Mouse (Mus musculus) bone marrow, adult 2 months (tissue): ENCODE data around the gene Vstm4.

Experiments used
- CTCF ChIP-seq: fragments of 200-500 bp; IDR thresholded peaks from 2 replicates; pipeline ENCODE4 v1.5.1; 2011; ENCODE audit warnings: low read length, control low read depth; ENCODE audit not compliant: control insufficient read depth, insufficient read depth
- POLR2A ChIP-seq: fragments of 200-500 bp; IDR thresholded peaks from 2 replicates; pipeline ENCODE4 v1.6.1; 2011; ENCODE audit warnings: low read depth, mild to moderate bottlenecking, control low read depth, low read length, borderline replicate concordance; ENCODE audit not compliant: control insufficient read depth

- no peak for TF ChIP-seq CTCF
- no peak for TF ChIP-seq POLR2A
These were observed 14.5 kb upstream of the Vstm4 start for GRCm38 (mm10) chr14:32842052-32842451.
